Mouse (Mus musculus) intestine, embryonic 14.5 days (tissue): ENCODE results near the gene Asic2. TPM values are rescaled to one million over a fixed set of nuclear protein-coding genes. Genes with fewer than 3 reads are reported as not detected.

Experiments used
- ATAC-seq: fragments of 200-750 bp; cut with Nextera tagmentation; replicated peaks from 2 replicates; pipeline ENCODE4 v1.8.0; 2017; ENCODE audit warnings: low read depth, moderate number of reproducible peaks, moderate TSS enrichment, moderate library complexity; ENCODE audit not compliant: low FRiP score, low TSS enrichment
- DNase-seq: peaks from one replicate; pipeline ENCODE4 v3.0.0-alpha.2; 2018; ENCODE audit warnings: low spot score
- H3K27ac ChIP-seq: fragments of 300-500 bp; sonication (generic); 2 replicates; pipeline ENCODE4 v1.5.1; 2014; ENCODE audit warnings: low read depth, mild to moderate bottlenecking, control low read depth
- H3K27me3 ChIP-seq: fragments of 300-500 bp; sonication (generic); replicated peaks from 2 replicates; pipeline ENCODE4 v1.6.1; 2014; ENCODE audit warnings: low read length, control low read depth; ENCODE audit not compliant: control insufficient read depth, insufficient read depth
- H3K36me3 ChIP-seq: fragments of 300-500 bp; sonication (generic); 2 replicates; pipeline ENCODE4 v1.6.1; 2014; ENCODE audit warnings: low read length, control low read depth; ENCODE audit not compliant: control insufficient read depth, insufficient read depth
- H3K4me1 ChIP-seq: fragments of 300-500 bp; sonication (generic); replicated peaks from 2 replicates; pipeline ENCODE4 v1.6.1; 2014; ENCODE audit warnings: low read length, control low read depth, mixed read lengths; ENCODE audit not compliant: control insufficient read depth, insufficient read depth
- H3K4me2 ChIP-seq: fragments of 300-500 bp; sonication (generic); 2 replicates; pipeline ENCODE4 v1.6.1; 2014; ENCODE audit warnings: low read length
- H3K4me3 ChIP-seq: fragments of 300-500 bp; sonication (generic); 2 replicates; pipeline ENCODE4 v1.5.1; 2014; ENCODE audit warnings: low read depth, low read length, control low read depth, mixed read lengths
- H3K9ac ChIP-seq: fragments of 300-500 bp; sonication (generic); 2 replicates; pipeline ENCODE4 v1.6.1; 2014; ENCODE audit warnings: mild to moderate bottlenecking, low read length
- H3K9me3 ChIP-seq: fragments of 300-500 bp; sonication (generic); 2 replicates; pipeline ENCODE4 v1.6.1; 2016; ENCODE audit warnings: low read length, control low read depth; ENCODE audit not compliant: control insufficient read depth
- WGBS: fragments of 180-500 bp; shearing (Covaris S2); extraction: QIAGEN DNeasy Blood & Tissue Kit; methylation state at CpG from one replicate; pipeline ENCODE4 v1.1.7; 2014; 5-methylcytosine and 5-hydroxymethylcytosine counted together
- polyA plus RNA-seq: library from polyadenylated mRNA; unstranded; fragments of >200 nt; fragmentation: Nextera tagmentation; extraction: Ambion mirVana; gene quantifications from 2 replicates; pipeline ENCODE4 v1.2.1, GENCODE M21; 2014

The Asic2 gene
- polyA plus RNA-seq, 1 experiment from 2014 or later: 0.22 TPM

DNA sequence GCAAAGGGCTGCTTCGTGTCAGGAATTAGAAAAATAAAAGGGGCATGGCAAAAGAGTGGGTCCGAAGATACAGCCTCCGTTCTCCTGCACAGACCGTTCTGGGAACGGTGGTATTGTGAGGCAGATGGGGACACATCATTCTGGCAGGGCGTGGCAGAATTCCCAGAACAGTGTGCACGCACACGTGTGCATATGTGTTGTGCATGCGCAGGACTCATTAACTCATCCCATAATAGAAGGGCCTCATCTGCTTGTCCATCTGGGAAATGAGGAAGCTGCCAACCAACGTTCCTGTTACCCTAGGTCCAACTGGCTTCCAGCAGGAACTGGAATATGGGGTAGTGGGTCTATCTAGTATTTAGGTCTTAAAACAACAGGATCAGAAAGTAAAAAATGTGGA, 455.8 kb downstream of the Asic2 start:
- DNase-seq: no peak
- H3K9me3 ChIP-seq: no peaks in the 10 kb centered on the region
- H3K4me2 ChIP-seq: no peak overlapping the region
- H3K27me3 ChIP-seq: no peaks in the 10 kb centered on the region
- H3K4me3 ChIP-seq: no peak overlapping the region
- ATAC-seq: no peak
- H3K36me3 ChIP-seq: no peaks in the 10 kb centered on the region
- H3K4me1 ChIP-seq: no peaks in the 10 kb centered on the region
- H3K27ac ChIP-seq: no peak overlapping the region
- no peak overlapping the region for H3K9ac ChIP-seq
- WGBS: 79% methylated on average over 10 of the region's 10 CpGs

DNA sequence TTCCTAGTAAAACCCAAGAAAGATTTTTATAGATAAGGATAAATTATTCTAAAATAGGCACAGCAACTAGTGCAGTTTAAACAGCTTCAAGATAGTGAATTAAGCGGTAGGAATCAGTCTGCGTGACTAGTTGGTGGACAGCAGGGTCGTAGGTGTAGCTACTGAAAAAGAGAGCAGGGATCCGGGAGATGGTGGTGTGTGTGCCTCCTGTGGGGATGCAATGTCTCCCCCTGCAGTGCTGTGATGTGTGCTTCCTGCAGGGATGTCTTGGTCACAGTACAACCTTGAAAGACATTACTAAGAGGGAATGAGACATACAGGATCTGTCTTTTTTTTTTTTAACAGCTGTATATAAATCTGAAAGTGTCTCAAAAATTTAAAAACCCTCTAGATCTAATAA, 456.9 kb downstream of the Asic2 start:
- Histone ChIP-seq H3K4me3 (no peak overlapping the region), H3K9me3 (no peaks in the 10 kb centered on the region), H3K4me1 (no peaks in the 10 kb centered on the region), H3K27ac (no peak overlapping the region), H3K36me3 (no peaks in the 10 kb centered on the region), H3K4me2 (no peak overlapping the region), H3K9ac (no peak overlapping the region), H3K27me3 (no peaks in the 10 kb centered on the region)
- no peak for ATAC-seq
- whole genome bisulfite sequencing: 53% methylated on average over 4 of the region's 4 CpGs
- DNase-seq: no peak

DNA sequence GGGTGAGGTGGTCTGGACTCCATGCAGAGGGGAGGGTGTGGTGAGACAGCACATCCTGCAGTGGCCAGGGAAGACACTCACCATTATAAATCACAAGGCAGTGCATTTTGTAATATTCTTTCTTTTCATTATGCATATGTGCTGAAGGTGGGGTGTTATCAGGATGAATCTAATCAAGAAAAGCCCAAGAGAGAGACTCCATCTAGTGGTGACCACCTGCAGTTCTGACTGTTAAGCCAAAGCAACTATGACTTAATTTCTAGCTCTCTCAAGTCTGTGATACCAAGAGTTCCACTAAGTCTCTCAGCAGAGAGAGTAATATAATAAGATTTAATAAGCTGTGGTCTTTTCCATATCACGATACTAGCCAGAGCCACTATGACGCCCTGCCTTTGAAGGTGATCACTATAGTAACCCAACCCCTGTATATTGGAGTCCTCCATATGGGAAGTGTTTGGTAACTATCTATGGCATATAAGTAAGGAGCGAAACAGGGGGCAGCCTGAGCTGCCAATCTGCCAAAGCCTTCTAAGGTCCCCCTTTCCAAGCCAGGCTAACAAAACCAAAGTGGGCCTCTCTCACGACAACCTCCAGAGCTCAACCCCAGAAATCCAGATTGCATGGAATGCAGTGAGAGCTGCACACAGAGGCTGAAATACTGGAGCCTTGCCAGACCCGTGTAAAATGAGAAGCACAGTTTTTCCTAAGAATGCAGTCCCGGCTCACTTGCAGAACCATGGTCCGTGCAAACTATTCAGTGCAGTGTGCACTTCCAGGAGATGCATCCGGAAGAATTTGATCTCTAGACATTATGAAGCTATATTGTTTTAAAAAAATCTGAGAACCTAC, 459.6 kb downstream of the Asic2 start:
- Histone ChIP-seq H3K36me3 (no peaks in the 10 kb centered on the region), H3K27me3 (no peaks in the 10 kb centered on the region), H3K4me2 (no peak overlapping the region), H3K9me3 (no peaks in the 10 kb centered on the region), H3K27ac (no peak overlapping the region), H3K4me3 (no peak overlapping the region), H3K4me1 (no peaks in the 10 kb centered on the region), H3K9ac (no peak overlapping the region)
- WGBS: 51% methylated on average over 8 of the region's 8 CpGs
- ATAC-seq (no peak), DNase-seq (no peak)

DNA sequence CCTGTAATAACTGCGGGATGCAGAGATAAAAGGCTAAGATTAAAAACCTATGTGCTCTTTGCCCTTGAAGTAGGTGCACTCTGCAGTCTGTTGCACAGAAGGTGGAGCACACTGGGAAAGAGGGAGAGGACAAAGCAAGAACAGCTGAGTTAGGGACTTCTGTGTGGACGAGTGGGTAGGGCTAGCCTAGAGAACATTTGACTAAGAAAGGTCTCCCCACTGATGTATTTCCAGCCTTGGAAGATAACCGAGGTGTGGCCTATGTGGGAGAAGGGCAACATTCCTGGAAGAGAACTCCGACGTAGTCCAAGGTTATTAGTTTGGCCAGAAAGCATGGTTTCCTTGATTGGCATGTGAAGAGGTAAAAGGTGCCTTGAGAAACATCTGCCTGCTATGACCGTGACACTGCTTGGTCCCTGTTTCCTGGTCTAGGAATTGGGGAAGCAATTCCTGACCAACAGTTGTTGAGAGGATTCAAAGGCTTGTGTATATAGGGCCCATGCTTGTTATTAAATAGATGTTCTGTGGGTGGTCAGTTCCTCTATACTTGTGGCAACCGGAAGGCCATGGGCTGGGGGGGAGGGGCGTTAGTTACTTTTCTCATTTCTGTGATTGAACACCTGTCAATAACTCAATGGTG, 463.3 kb downstream of the Asic2 start:
- no peaks in the 10 kb centered on the region for H3K27me3 ChIP-seq
- 75% methylated on average over 8 of the region's 8 CpGs for WGBS
- no peak overlapping the region for H3K27ac ChIP-seq
- no peak overlapping the region for H3K4me2 ChIP-seq
- ATAC-seq: no peak
- no peak overlapping the region for H3K9ac ChIP-seq
- no peak overlapping the region for H3K4me3 ChIP-seq
- H3K36me3 ChIP-seq: no peaks in the 10 kb centered on the region
- DNase-seq: no peak
- no peaks in the 10 kb centered on the region for H3K4me1 ChIP-seq
- H3K9me3 ChIP-seq: no peaks in the 10 kb centered on the region

DNA sequence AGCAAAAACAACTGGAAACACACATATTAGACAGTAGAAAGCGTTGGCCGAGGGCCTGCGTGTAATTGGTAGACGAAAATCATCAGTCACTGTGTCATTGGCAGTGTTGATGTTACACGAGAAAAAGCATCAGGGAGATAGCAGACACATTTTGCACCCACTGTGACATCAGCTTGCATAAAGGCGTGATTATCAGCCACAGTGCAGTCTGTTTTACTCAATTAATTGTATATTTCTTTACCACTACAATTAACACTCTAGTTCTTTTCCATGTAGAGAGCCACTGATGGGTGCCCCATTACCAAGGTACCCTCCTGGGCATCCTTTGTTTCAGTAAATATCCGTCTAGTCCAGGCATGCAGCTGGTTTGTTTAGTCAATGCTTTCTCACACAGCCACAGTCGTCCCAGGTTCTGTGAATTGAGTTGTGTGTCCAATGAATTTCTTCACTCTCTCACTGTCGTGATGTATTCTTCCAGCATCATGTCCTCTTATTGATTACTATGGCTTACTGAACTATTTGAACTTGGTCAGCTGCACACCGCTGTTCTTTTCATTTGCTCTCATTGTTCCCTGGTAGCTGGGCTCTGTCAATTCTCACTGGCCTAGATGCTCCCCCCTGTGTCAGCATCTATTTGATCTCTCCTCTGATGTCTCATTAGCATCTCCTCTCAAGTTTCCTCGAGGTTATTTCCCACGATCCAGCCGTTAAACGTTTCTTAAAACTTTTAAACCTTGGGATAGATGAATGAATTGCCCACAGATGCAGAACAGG, 466.6 kb downstream of the Asic2 start:
- DNase-seq (no peak), ATAC-seq (no peak)
- no peaks in the 10 kb centered on the region for H3K9me3 ChIP-seq
- WGBS: 42% methylated on average over 14 of the region's 14 CpGs
- no peaks in the 10 kb centered on the region for H3K4me1 ChIP-seq
- no peak overlapping the region for H3K4me2 ChIP-seq
- no peaks in the 10 kb centered on the region for H3K36me3 ChIP-seq
- H3K9ac ChIP-seq: no peak overlapping the region
- H3K27me3 ChIP-seq: no peaks in the 10 kb centered on the region
- H3K4me3 ChIP-seq: no peak overlapping the region
- no peak overlapping the region for H3K27ac ChIP-seq

DNA sequence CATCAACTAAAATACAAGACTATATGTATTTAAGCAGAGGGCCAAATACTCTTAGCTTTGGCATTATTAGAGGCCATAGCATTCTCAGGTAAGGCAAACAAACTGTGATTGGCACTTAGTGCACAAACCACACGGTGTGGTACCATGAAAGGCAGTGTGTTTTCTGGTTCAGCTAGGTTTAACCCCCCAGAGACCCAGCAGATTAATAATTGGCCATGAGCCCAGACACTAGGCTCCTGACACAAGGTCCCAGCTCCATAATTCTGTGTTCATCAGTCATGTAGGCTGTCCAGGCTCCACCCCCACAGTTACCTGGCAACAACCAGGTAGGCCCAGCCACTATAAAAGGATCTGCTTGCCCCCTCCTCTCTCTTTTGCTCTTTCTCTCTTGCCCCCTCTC, 469.3 kb downstream of the Asic2 start:
- DNase-seq: no peak
- ATAC-seq: no peak
- 27% methylated on average over 1 of the region's 1 CpGs for WGBS
- H3K4me3 ChIP-seq: no peak overlapping the region
- H3K27ac ChIP-seq: no peak overlapping the region
- no peaks in the 10 kb centered on the region for H3K4me1 ChIP-seq
- H3K9me3 ChIP-seq: no peaks in the 10 kb centered on the region
- H3K27me3 ChIP-seq: no peaks in the 10 kb centered on the region
- H3K36me3 ChIP-seq: no peaks in the 10 kb centered on the region
- no peak overlapping the region for H3K9ac ChIP-seq
- no peak overlapping the region for H3K4me2 ChIP-seq

DNA sequence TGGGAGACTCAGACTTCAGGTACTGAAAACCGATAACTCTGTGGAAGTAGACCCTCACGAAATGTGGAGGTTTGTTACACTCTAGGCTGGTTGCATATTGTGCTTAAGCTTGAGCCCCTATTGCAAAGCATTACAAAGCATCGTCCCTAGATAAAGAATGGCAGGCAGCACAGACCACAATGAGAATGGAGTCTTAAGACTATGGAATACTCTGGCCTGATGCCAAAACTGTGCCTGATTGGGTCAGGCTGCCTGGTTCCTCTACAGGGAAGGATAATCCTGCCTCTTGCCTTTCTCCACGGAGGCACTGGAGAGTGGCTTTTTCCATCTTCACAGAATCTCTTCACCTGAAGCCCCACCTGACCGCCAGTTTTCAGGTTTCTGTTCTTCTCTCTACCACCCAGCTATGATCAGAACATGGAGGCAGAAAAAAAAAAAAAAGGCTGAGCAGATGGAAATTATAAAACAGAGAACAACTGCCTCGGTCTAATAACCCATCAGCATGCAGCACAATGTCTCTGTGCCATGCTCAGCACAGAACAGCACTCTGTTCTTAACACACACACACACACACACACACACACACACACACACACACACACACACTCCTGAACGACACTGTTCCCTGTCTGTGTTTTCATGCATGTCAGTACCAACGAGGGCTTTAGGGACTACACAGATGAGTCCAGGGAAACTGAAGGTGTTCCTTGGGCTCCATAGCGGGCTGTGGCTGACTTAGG, 470.4 kb downstream of the Asic2 start:
- Histone ChIP-seq H3K9ac (no peak overlapping the region), H3K27ac (no peak overlapping the region), H3K4me1 (no peaks in the 10 kb centered on the region), H3K36me3 (no peaks in the 10 kb centered on the region), H3K9me3 (no peaks in the 10 kb centered on the region), H3K4me3 (no peak overlapping the region), H3K4me2 (no peak overlapping the region), H3K27me3 (no peaks in the 10 kb centered on the region)
- 71% methylated on average over 9 of the region's 9 CpGs for WGBS
- DNase-seq (no peak), ATAC-seq (no peak)

DNA sequence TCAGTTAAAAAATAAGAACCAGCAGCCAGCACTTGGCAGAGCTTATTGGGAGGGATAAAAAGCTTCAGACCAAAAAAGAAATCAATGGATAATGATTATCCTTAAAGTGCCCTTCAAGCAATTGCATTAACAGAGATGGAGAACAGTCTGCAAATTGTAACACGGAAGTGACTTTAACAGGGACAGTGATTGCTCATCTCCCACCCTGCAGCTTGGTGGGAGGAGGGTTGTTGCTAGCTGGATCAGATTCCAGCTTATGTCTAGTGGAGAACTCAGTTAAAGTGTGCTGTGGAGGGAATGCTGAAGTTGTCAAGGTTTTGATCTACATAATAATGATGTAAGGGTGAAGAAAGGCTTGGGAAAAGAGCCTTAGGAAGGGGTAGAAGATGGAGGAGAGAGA, 471.8 kb downstream of the Asic2 start:
- ATAC-seq: no peak
- Histone ChIP-seq H3K4me2 (no peak overlapping the region), H3K27me3 (no peaks in the 10 kb centered on the region)

More for the DNA sequence above, 471.8 kb downstream of the Asic2 start:
- Histone ChIP-seq H3K27ac (no peak overlapping the region), H3K4me1 (no peaks in the 10 kb centered on the region), H3K9me3 (no peaks in the 10 kb centered on the region), H3K4me3 (no peak overlapping the region), H3K36me3 (no peaks in the 10 kb centered on the region), H3K9ac (no peak overlapping the region)
- no peak for DNase-seq
- WGBS: 31% methylated on average over 1 of the region's 1 CpGs
